In genomic region chr14:8346255-8346997, GRCm38 (mm10) we compare ENCODE assay signal across 8 mouse cellular contexts. TPM values are rescaled to one million over a fixed set of nuclear protein-coding genes. Genes with fewer than 3 reads are reported as not detected.
DNase-seq lines count a peak whose midpoint lies in the region; ATAC-seq lines count a peak whose summit lies in the region.

No protein-coding gene starts in this region.

- H3K4me1 ChIP-seq in midbrain, embryonic 11.5 days (ENCODE audit: control insufficient read depth, insufficient read depth, low read length): no peaks in the 10 kb centered on the region

- H3K4me2 ChIP-seq in midbrain, embryonic 11.5 days: no peak overlapping the region

- no peak overlapping the region for H3K4me3 ChIP-seq in midbrain, embryonic 11.5 days (ENCODE audit: low read depth, low read length)

- H3K9me3 ChIP-seq in midbrain, embryonic 11.5 days (ENCODE audit: control insufficient read depth, low read length): no peaks in the 10 kb centered on the region

- 22% methylated on average over 7 of the region's 7 CpGs for WGBS in midbrain, embryonic 11.5 days

- ATAC-seq in common myeloid progenitor, adult 5-6 weeks (replicated peaks; ENCODE audit: low read depth, poor library complexity, severe bottlenecking): peak; percentile 65
- ATAC-seq in inflammation-experienced regulatory T-cells, adult 6 months: peak; percentile 43
- peak; percentile 58 for ATAC-seq in midbrain, embryonic 11.5 days (ENCODE audit: low FRiP score)
- no peak for ATAC-seq in activated CD4-positive, CD25-positive, alpha-beta regulatory T cell, adult 4 months

- no peak overlapping the region for H3K9ac ChIP-seq in midbrain, embryonic 11.5 days (ENCODE audit: low read length)

- no peaks in the 10 kb centered on the region for H3K36me3 ChIP-seq in midbrain, embryonic 11.5 days (ENCODE audit: control insufficient read depth, insufficient read depth, low read length)

- DNase-seq in adrenal gland, adult (ENCODE audit: inconsistent age in 2 of 2, low spot score in 1 of 2): peak; percentile 79 to 94
- DNase-seq in gastrocnemius, postnatal 10 days: peak; percentile 92
- DNase-seq in left cerebral cortex, adult 8-10 months (ENCODE audit: low spot score in 2 of 2): peak; percentile 55 to 79
- peak; percentile 99 for DNase-seq in midbrain, embryonic 11.5 days (ENCODE audit: low spot score, missing footprints)
- peak; percentile 73 for DNase-seq in skeletal muscle tissue, adult 2 months (ENCODE audit: low read depth, low spot score)

- H3K27me3 ChIP-seq in midbrain, embryonic 11.5 days (ENCODE audit: control insufficient read depth, insufficient read depth, low read length): no peaks in the 10 kb centered on the region

- H3K27ac ChIP-seq in midbrain, embryonic 11.5 days (ENCODE audit: low read depth, low read length): no peak overlapping the region

RNA-seq across cellular contexts. Expression of gene Fam107a, which starts 28.6 kb away (rescaled TPM):
- total RNA-seq in common myeloid progenitor, adult 5-6 weeks (2017): not detected in 2 replicates
- 1 to 10 TPM; 1.7 to 4.4 TPM for total RNA-seq in gastrocnemius, postnatal 10 days (2021)
- polyA plus RNA-seq in inflammation-experienced regulatory T-cells, adult 6 months (2017; shearing (Covaris generic)): not detected
- total RNA-seq in left cerebral cortex, adult 8-10 months (2022): 100 to 1,000 TPM; 193 to 269 (median 228) TPM
- 0.20 and 0.33 TPM in 2 replicates for polyA plus RNA-seq in midbrain, embryonic 11.5 days (2014; fragmentation: Nextera tagmentation; extraction: Ambion mirVana)
- not detected for polyA plus RNA-seq in activated CD4-positive, CD25-positive, alpha-beta regulatory T cell, adult 4 months (2017; shearing (Covaris generic))

RNA-seq across cellular contexts. Expression of gene Oit1, which starts 32.1 kb away (rescaled TPM):
- not detected in 2 replicates for total RNA-seq in common myeloid progenitor, adult 5-6 weeks (2017)
- not detected for total RNA-seq in gastrocnemius, postnatal 10 days (2021)
- not detected for polyA plus RNA-seq in inflammation-experienced regulatory T-cells, adult 6 months (2017; shearing (Covaris generic))
- total RNA-seq in left cerebral cortex, adult 8-10 months (2022): not detected
- not detected in 2 replicates for polyA plus RNA-seq in midbrain, embryonic 11.5 days (2014; fragmentation: Nextera tagmentation; extraction: Ambion mirVana)
- polyA plus RNA-seq in activated CD4-positive, CD25-positive, alpha-beta regulatory T cell, adult 4 months (2017; shearing (Covaris generic)): not detected

Comparison
In these comparisons a context has a peak if more than half of its experiments do, and no peak if none do; other contexts are left out.
1. RNA of gene Fam107a, which starts 28.6 kb away (total RNA-seq): 193 to 269 TPM in left cerebral cortex, adult 8-10 months; 1.7 to 4.4 TPM in gastrocnemius, postnatal 10 days and not detected in common myeloid progenitor, adult 5-6 weeks; every median in the first group is over 10 times any median in the second.
2. Peak in every context shown above with its lines, with median percentiles within 50 percentile points of each other: DNase-seq.